Comparison of ENCODE assay signal across 7 mouse cellular contexts in the genomic region with DNA sequence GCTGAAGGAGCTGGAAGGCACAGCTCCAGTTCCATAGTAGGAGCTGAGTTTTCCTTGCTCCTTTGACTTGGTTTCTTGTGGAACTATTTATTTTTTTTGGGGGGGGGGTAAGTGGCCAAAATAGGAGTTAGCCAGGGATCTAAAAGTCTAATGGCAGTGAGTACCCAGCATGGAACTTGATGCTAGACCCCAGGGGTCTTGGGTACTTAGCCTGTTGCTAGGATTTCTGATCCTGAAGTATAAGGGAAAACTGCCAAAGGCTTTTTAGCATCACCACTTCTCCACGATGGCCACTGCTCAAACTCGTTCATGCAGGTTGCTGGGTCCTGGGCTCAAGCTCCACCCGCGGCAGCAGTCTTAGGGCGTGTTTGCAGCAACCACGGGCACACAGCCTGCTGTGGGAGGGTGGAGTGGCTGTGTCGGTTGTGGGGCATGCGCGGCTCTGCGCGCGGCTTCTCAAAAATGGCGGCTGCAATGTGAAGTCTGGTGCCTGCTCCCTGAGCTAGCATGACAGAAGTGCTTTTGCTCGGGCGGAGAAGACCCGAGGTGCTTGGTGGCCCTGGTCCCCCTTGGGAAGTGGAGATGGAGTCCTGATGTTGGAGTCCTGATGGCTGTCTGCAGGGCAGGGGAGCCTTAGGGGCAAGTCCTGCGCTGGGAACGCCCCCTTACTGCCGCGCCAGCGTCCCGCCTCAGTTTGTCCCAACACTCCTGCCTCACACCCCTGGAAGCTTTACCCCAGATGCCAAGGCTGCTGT. TPM values are rescaled to one million over a fixed set of nuclear protein-coding genes. Genes with fewer than 3 reads are reported as not detected.
DNase-seq lines count a peak whose midpoint lies in the region; ATAC-seq lines count a peak whose summit lies in the region.

No protein-coding gene starts in this region.

- H3K27ac ChIP-seq in embryonic facial prominence, embryonic 11.5 days (replicated peaks; ENCODE audit: low read depth, low read length), result no peak overlapping the region
- peak overlapping the region; percentile 85 for H3K27ac ChIP-seq in limb, embryonic 10.5 days
- no peak overlapping the region for H3K27ac ChIP-seq in midbrain, embryonic 11.5 days (ENCODE audit: low read depth, low read length)

- peak overlapping the region; percentile 63 for H3K9ac ChIP-seq in embryonic facial prominence, embryonic 11.5 days (replicated peaks; ENCODE audit: low read length)
- peak overlapping the region; percentile 63 for H3K9ac ChIP-seq in midbrain, embryonic 11.5 days (ENCODE audit: low read length)

- no peaks in the 10 kb centered on the region for H3K4me1 ChIP-seq in embryonic facial prominence, embryonic 11.5 days (ENCODE audit: control insufficient read depth, insufficient read depth, low read length)
- H3K4me1 ChIP-seq in limb, embryonic 10.5 days, result no peaks in the 10 kb centered on the region
- no peaks in the 10 kb centered on the region for H3K4me1 ChIP-seq in midbrain, embryonic 11.5 days (ENCODE audit: control insufficient read depth, insufficient read depth, low read length)

- H3K36me3 ChIP-seq in embryonic facial prominence, embryonic 11.5 days (replicated peaks; ENCODE audit: control insufficient read depth, insufficient read depth, low read depth, low read length), result no peaks in the 10 kb centered on the region
- H3K36me3 ChIP-seq in limb, embryonic 10.5 days, result no peaks in the 10 kb centered on the region
- no peaks in the 10 kb centered on the region for H3K36me3 ChIP-seq in midbrain, embryonic 11.5 days (ENCODE audit: control insufficient read depth, insufficient read depth, low read length)

- peak; percentile 98 for ATAC-seq in embryonic facial prominence, embryonic 11.5 days (replicated peaks; ENCODE audit: insufficient number of reproducible peaks, low FRiP score, low TSS enrichment, low read depth)
- peak; percentile 96 for ATAC-seq in midbrain, embryonic 11.5 days (ENCODE audit: low FRiP score)

- H3K4me2 ChIP-seq in embryonic facial prominence, embryonic 11.5 days (ENCODE audit: low read depth, low read length), result peak overlapping the region; percentile 55
- peak overlapping the region; percentile 51 for H3K4me2 ChIP-seq in midbrain, embryonic 11.5 days

- peak; percentile 63 to 64 for DNase-seq in adrenal gland, postnatal 36 days
- DNase-seq in embryonic facial prominence, embryonic 11.5 days (ENCODE audit: low spot score), result peak; percentile 57
- DNase-seq in heart, adult 11 months, result peak; percentile 91
- peak; percentile 38 for DNase-seq in kidney, adult 18-20 months
- peak; percentile 64 for DNase-seq in limb, embryonic 10.5 days (ENCODE audit: low spot score)
- DNase-seq in midbrain, embryonic 11.5 days (ENCODE audit: low spot score, missing footprints), result peak; percentile 91
- DNase-seq in spleen, adult 18-20 months, result peak; percentile 4 to 5

- no peaks in the 10 kb centered on the region for H3K27me3 ChIP-seq in embryonic facial prominence, embryonic 11.5 days (ENCODE audit: control insufficient read depth, insufficient read depth, low read length)
- peaks cover 65% of the 10 kb centered on the region for H3K27me3 ChIP-seq in limb, embryonic 10.5 days (ENCODE audit: low read depth, poor library complexity, severe bottlenecking)
- peaks cover 7% of the 10 kb centered on the region for H3K27me3 ChIP-seq in midbrain, embryonic 11.5 days (ENCODE audit: control insufficient read depth, insufficient read depth, low read length)

- peak overlapping the region; percentile 42 for H3K4me3 ChIP-seq in embryonic facial prominence, embryonic 11.5 days (ENCODE audit: low read depth, low read length)
- peak overlapping the region; percentile 60 for H3K4me3 ChIP-seq in limb, embryonic 10.5 days
- peak overlapping the region; percentile 47 for H3K4me3 ChIP-seq in midbrain, embryonic 11.5 days (ENCODE audit: low read depth, low read length)

- WGBS in embryonic facial prominence, embryonic 11.5 days, result 13% methylated on average over 20 of the region's 22 CpGs
- WGBS in limb, embryonic 10.5 days, result 15% methylated on average over 22 of the region's 22 CpGs
- WGBS in midbrain, embryonic 11.5 days, result 20% methylated on average over 18 of the region's 22 CpGs

- H3K9me3 ChIP-seq in embryonic facial prominence, embryonic 11.5 days (replicated peaks; ENCODE audit: control insufficient read depth, low read length), result no peaks in the 10 kb centered on the region
- H3K9me3 ChIP-seq in limb, embryonic 10.5 days (replicated peaks), result no peaks in the 10 kb centered on the region
- no peaks in the 10 kb centered on the region for H3K9me3 ChIP-seq in midbrain, embryonic 11.5 days (ENCODE audit: control insufficient read depth, low read length)

RNA-seq across cellular contexts. Expression of a gene that starts 45.5 kb away (rescaled TPM):
- total RNA-seq in adrenal gland, postnatal 36 days (2021), result 1 to 10 TPM in 1 of 2 experiments, under 1 TPM in 1; 0.96 to 2.2 TPM
- polyA plus RNA-seq in embryonic facial prominence, embryonic 11.5 days (2014; fragmentation: Nextera tagmentation; extraction: Ambion mirVana), result 4.3 and 4.9 TPM in 2 replicates
- 2.4 and 3.0 TPM in 2 replicates for polyA plus RNA-seq in limb, embryonic 10.5 days (2016; fragmentation: Nextera tagmentation; extraction: Ambion mirVana)
- 3.8 and 3.9 TPM in 2 replicates for polyA plus RNA-seq in midbrain, embryonic 11.5 days (2014; fragmentation: Nextera tagmentation; extraction: Ambion mirVana)

Comparison
In these comparisons a context has a peak if more than half of its experiments do, and no peak if none do; other contexts are left out.
1. DNase-seq: peak in every context shown above with its lines; median percentile 91 in heart, adult 11 months; 91 in midbrain, embryonic 11.5 days; 64 in limb, embryonic 10.5 days; 64 in adrenal gland, postnatal 36 days; 57 in embryonic facial prominence, embryonic 11.5 days; 38 in kidney, adult 18-20 months; 4 in spleen, adult 18-20 months.